Mouse (Mus musculus): ENCODE data around the gene St3gal6. TPM values are rescaled to one million over a fixed set of nuclear protein-coding genes. Genes with fewer than 3 reads are reported as not detected.

Gene St3gal6
- total and polyA plus RNA-seq, 3 experiments = 33.7 to 47.0 (median 37.7) TPM

DNA sequence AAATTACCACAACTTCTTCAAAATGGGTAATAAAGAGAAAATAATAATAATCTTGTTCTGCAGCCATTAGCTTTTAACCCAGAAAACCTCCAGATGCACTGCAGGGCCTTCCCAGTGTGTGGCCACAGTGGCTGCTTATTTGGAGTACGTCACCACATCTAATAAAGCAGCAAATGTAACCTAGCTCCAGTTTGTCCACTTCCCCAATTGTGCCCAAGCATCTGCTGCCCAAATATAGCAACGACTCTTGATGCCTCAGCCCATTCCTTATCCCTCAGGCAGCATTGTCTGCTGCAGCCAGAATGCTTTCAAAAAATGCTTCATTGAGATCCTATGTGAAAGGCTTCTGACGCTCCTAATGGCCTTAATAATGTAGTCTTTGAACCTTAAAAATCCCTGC lies 49.2 kb downstream of the St3gal6 start:
- Histone ChIP-seq H3K9ac (ENCODE audit: low read depth, low read length) (no peak overlapping the region), H3K36me3 (ENCODE audit: control insufficient read depth, insufficient read depth, low read length) (peaks cover 41% of the 10 kb centered on the region), H3K27ac (no peak overlapping the region), H3K27me3 (ENCODE audit: control insufficient read depth, insufficient read depth, low read length) (no peaks in the 10 kb centered on the region), H3K79me2 (replicated peaks; ENCODE audit: control insufficient read depth, insufficient read depth, low read length) (no peaks in the 10 kb centered on the region), H3K4me1 (ENCODE audit: control insufficient read depth, insufficient read depth, low read length) (peaks cover 9% of the 10 kb centered on the region), H3K4me3 (no peak overlapping the region)
- intact Hi-C loops (cut with DNase I) = no loop called here
- TF ChIP-seq POLR2A (IDR thresholded peaks at IDR 0.05; ENCODE audit: insufficient read depth, low read depth, low read length) = no peak
- no peak for TF ChIP-seq EP300 (IDR thresholded peaks at IDR 0.05; ENCODE audit: insufficient read depth, low read depth, low read length)
- no peak for TF ChIP-seq CTCF (IDR thresholded peaks at IDR 0.05)
- DNase-seq = no peak
- 70% methylated on average over 3 of the region's 3 CpGs for WGBS

DNA sequence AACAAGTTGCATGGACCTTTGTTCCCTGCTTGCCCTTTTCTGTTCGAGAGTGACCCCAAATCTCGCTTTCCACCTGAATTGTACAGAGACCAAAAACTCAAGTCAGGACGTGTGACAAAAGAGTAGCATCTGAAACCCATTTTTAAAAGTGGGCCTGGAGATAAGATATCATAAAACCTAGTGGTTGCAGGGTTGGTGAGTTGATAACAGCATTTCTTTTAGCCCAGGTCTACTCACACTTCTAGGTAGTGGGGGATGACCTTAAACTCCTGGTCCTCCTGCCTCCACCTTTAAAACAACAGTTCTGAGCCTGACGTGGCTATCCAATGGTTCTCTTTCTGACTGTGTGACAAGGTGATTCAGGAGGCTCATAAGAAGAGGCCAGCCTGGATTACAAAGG lies 53.2 kb downstream of the St3gal6 start:
- TF ChIP-seq EP300 (IDR thresholded peaks at IDR 0.05; ENCODE audit: insufficient read depth, low read depth, low read length) = no peak
- TF ChIP-seq CTCF (IDR thresholded peaks at IDR 0.05) = no peak
- no peak for TF ChIP-seq POLR2A (IDR thresholded peaks at IDR 0.05; ENCODE audit: insufficient read depth, low read depth, low read length)
- H3K27me3 ChIP-seq (ENCODE audit: control insufficient read depth, insufficient read depth, low read length) = no peaks in the 10 kb centered on the region
- intact Hi-C loops (cut with DNase I) = no loop called here
- H3K79me2 ChIP-seq (replicated peaks; ENCODE audit: control insufficient read depth, insufficient read depth, low read length) = no peaks in the 10 kb centered on the region
- DNase-seq = no peak
- H3K9ac ChIP-seq (ENCODE audit: low read depth, low read length) = no peak overlapping the region
- H3K27ac ChIP-seq = no peak overlapping the region; the same call in 1 of the 2 replicates
- WGBS = 82% methylated on average over 4 of the region's 4 CpGs
- peaks cover 2% of the 10 kb centered on the region; the same call in 1 of the 2 replicates for H3K4me1 ChIP-seq (ENCODE audit: control insufficient read depth, insufficient read depth, low read length)
- no peak overlapping the region for H3K4me3 ChIP-seq
- peaks cover 29% of the 10 kb centered on the region for H3K36me3 ChIP-seq (ENCODE audit: control insufficient read depth, insufficient read depth, low read length)

DNA sequence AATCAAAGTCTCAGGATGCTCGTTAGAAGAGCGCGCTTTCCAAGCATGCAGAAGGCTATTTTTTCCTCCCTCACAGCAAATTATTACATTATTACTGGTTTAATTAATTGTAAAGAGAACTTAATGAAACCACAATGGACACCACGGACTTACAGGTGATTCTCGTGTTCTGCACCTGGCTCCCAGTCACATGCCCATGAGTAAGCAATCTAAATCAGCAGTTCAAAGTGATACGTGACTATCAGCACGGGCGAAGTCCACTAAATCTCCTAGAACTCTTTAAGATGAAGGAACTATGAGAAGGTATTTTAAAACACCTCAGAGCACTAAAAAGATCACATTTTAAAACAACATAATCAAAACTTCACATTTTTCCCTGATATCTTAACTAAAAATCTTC lies 54.0 kb downstream of the St3gal6 start:
- no peak for DNase-seq
- no peak overlapping the region for H3K4me3 ChIP-seq
- TF ChIP-seq CTCF (IDR thresholded peaks at IDR 0.05) (no peak), POLR2A (IDR thresholded peaks at IDR 0.05; ENCODE audit: insufficient read depth, low read depth, low read length) (no peak), EP300 (IDR thresholded peaks at IDR 0.05; ENCODE audit: insufficient read depth, low read depth, low read length) (no peak)
- H3K27ac ChIP-seq = no peak overlapping the region
- intact Hi-C loops (cut with DNase I) = no loop called here
- H3K36me3 ChIP-seq (ENCODE audit: control insufficient read depth, insufficient read depth, low read length) = peaks cover 23% of the 10 kb centered on the region
- H3K4me1 ChIP-seq (ENCODE audit: control insufficient read depth, insufficient read depth, low read length) = peaks cover 1% of the 10 kb centered on the region; the same call in 1 of the 2 replicates
- WGBS = 90% methylated on average over 8 of the region's 8 CpGs
- no peaks in the 10 kb centered on the region for H3K27me3 ChIP-seq (ENCODE audit: control insufficient read depth, insufficient read depth, low read length)
- no peaks in the 10 kb centered on the region for H3K79me2 ChIP-seq (replicated peaks; ENCODE audit: control insufficient read depth, insufficient read depth, low read length)
- no peak overlapping the region for H3K9ac ChIP-seq (ENCODE audit: low read depth, low read length)

DNA sequence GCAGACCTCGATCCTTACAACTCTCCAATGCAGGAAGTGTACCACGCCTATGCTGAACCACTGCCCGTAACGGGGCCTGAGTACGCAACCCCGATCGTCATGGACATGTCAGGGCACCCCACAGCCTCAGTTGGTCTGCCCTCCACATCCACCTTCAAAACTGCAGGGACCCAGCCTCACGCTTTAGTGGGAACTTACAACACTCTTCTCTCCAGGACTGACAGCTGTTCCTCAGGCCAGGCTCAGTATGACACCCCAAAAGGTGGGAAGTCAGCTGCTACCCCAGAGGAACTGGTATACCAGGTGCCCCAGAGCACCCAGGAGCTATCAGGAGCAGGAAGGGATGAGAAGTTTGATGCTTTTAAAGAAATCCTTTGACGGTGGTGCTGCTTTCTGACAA lies 58.6 kb downstream of the St3gal6 start:
- Histone ChIP-seq H3K4me1 (ENCODE audit: control insufficient read depth, insufficient read depth, low read length) (no peaks in the 10 kb centered on the region; the same call in 1 of the 2 replicates), H3K27me3 (ENCODE audit: control insufficient read depth, insufficient read depth, low read length) (no peaks in the 10 kb centered on the region)
- intact Hi-C loops (cut with DNase I) = no loop called here

DNA sequence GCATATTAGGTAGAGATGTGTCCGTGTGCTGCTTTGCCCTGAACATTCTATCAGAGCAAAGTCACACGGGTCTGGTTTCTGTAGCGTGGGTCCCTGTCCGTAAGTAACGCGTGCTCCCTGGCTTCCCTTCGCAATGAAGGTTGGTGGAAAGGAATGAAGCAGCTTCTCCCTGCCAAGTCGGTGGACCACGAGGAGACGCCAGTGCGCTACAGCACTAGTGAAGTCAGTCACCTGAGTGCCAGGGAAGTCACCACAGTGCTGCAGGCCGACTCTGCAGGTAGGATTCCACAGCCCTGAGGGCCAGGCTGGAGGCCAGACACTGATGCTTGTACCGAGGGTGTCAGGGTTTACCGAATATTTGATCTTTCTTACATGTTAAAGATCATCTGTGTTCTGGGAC lies 60.0 kb downstream of the St3gal6 start:
- no peak overlapping the region for H3K27ac ChIP-seq
- no peaks in the 10 kb centered on the region for H3K27me3 ChIP-seq (ENCODE audit: control insufficient read depth, insufficient read depth, low read length)
- H3K9ac ChIP-seq (ENCODE audit: low read depth, low read length) = no peak overlapping the region
- H3K79me2 ChIP-seq (replicated peaks; ENCODE audit: control insufficient read depth, insufficient read depth, low read length) = no peaks in the 10 kb centered on the region
- peaks cover 3% of the 10 kb centered on the region for H3K4me1 ChIP-seq (ENCODE audit: control insufficient read depth, insufficient read depth, low read length)
- intact Hi-C loops (cut with DNase I) = loop anchor here (5.0 kb wide), 2 partner anchors 33 to 58 kb away; partner anchors contain the start of gene St3gal6
- DNase-seq = no peak
- H3K4me3 ChIP-seq = no peak overlapping the region
- TF ChIP-seq POLR2A (IDR thresholded peaks at IDR 0.05; ENCODE audit: insufficient read depth, low read depth, low read length) (no peak), EP300 (IDR thresholded peaks at IDR 0.05; ENCODE audit: insufficient read depth, low read depth, low read length) (no peak), CTCF (IDR thresholded peaks at IDR 0.05) (no peak)
- 83% methylated on average over 14 of the region's 14 CpGs for WGBS
- H3K36me3 ChIP-seq (ENCODE audit: control insufficient read depth, insufficient read depth, low read length) = no peaks in the 10 kb centered on the region

More for the DNA sequence above, 58.6 kb downstream of the St3gal6 start:
- Histone ChIP-seq H3K79me2 (replicated peaks; ENCODE audit: control insufficient read depth, insufficient read depth, low read length) (no peaks in the 10 kb centered on the region), H3K9ac (ENCODE audit: low read depth, low read length) (no peak overlapping the region), H3K27ac (no peak overlapping the region), H3K36me3 (ENCODE audit: control insufficient read depth, insufficient read depth, low read length) (no peaks in the 10 kb centered on the region; the same call in 1 of the 2 replicates), H3K4me3 (no peak overlapping the region)
- TF ChIP-seq POLR2A (IDR thresholded peaks at IDR 0.05; ENCODE audit: insufficient read depth, low read depth, low read length) (no peak), CTCF (IDR thresholded peaks at IDR 0.05) (no peak), EP300 (IDR thresholded peaks at IDR 0.05; ENCODE audit: insufficient read depth, low read depth, low read length) (no peak)
- DNase-seq = no peak
- 68% methylated on average over 9 of the region's 9 CpGs for WGBS

DNA sequence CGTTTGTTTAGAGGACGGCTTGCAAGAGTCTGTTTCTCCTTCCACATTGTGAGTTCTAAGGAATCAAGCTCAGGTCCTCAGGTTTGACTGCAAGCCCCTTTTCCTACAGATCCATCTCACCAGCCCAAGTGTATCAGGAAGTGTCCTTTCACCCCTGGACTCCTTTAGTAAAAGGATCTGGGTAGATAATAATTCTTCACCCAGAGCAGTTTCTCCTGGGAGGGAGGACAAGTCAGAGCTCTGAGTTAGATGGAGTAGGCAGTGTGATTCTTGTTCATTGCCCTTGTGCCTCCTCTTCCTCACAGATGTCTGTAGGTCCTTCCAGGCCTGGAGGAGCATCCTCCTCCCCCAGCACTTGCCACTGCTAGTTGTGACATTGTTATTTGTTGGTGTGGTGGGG lies 61.5 kb downstream of the St3gal6 start:
- Histone ChIP-seq H3K27me3 (ENCODE audit: control insufficient read depth, insufficient read depth, low read length) (no peaks in the 10 kb centered on the region), H3K79me2 (replicated peaks; ENCODE audit: control insufficient read depth, insufficient read depth, low read length) (no peaks in the 10 kb centered on the region), H3K4me3 (no peak overlapping the region), H3K36me3 (ENCODE audit: control insufficient read depth, insufficient read depth, low read length) (no peaks in the 10 kb centered on the region), H3K9ac (ENCODE audit: low read depth, low read length) (no peak overlapping the region), H3K4me1 (ENCODE audit: control insufficient read depth, insufficient read depth, low read length) (peaks cover 3% of the 10 kb centered on the region), H3K27ac (no peak overlapping the region)
- intact Hi-C loops (cut with DNase I) = loop anchor here (5.0 kb wide), 2 partner anchors 35 to 60 kb away; partner anchors contain the start of gene St3gal6
- no peak for DNase-seq
- WGBS = 92% methylated on average over 2 of the region's 2 CpGs
- TF ChIP-seq CTCF (IDR thresholded peaks at IDR 0.05) (no peak), POLR2A (IDR thresholded peaks at IDR 0.05; ENCODE audit: insufficient read depth, low read depth, low read length) (no peak), EP300 (IDR thresholded peaks at IDR 0.05; ENCODE audit: insufficient read depth, low read depth, low read length) (no peak)

Measured in heart, adult 2 months (tissue).